Mouse (Mus musculus): ENCODE measurements around the gene Uts2r. TPM values are rescaled to one million over a fixed set of nuclear protein-coding genes. Genes with fewer than 3 reads are reported as not detected.
A peak's percentile ranks its signal among the peaks of the same experiment; 100 is the strongest.

Gene Uts2r
- polyA plus RNA-seq, 1 experiment from 2014 or later: not detected

DNA sequence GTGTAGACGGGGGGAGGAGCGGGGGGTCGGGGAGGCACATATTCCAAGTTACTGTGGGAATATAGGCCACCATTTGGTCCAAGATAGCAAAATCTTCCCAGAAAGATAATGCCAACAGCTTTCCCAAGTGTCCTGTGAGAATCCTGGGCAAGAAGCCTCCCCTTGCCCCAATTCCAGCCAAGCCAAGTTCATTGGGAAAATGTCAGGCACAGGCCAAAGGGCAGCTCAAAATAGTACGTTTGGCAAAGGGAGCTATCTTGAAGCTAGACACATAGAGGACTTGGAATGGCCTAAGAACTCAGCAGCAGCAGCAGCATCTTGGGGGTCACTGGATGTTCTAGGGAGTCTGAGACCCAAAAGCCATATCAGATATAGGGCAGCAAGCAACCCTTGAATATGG is 3.7 kb downstream of the Uts2r start:
- Histone ChIP-seq H3K27me3 (replicated peaks) (peaks cover 8% of the 10 kb centered on the region), H3K27ac (ENCODE audit: poor library complexity, severe bottlenecking) (no peak overlapping the region), H3K4me2 (no peak overlapping the region), H3K9ac (no peak overlapping the region), H3K9me3 (replicated peaks) (no peaks in the 10 kb centered on the region), H3K4me1 (replicated peaks) (no peaks in the 10 kb centered on the region), H3K4me3 (no peak overlapping the region), H3K36me3 (no peaks in the 10 kb centered on the region)
- ATAC-seq (ENCODE audit: insufficient number of reproducible peaks, low FRiP score): no peak
- 76% methylated on average over 4 of the region's 4 CpGs for WGBS

DNA sequence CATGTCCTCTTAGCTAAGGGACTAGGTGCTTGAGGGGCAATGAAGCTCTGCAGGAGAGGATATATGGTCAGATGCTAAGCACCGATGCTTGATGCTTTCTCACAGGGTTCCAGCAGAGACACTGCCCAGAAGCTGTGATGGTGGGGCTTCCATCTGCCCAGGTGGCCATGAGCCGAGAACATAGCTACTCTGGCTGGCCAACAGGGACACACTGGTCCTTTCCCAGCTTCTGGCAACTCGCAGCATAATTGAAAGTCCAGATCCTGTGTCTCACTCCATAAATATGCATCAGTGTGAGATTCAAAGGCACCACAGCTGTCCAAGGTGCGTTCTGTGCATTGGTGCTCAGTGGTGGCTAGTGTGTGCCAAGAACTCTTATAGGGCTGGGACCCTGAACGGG is 13.1 kb downstream of the Uts2r start:
- Histone ChIP-seq H3K9ac (no peak overlapping the region), H3K36me3 (no peaks in the 10 kb centered on the region), H3K27me3 (replicated peaks) (no peaks in the 10 kb centered on the region), H3K4me1 (replicated peaks) (0 out of 2 replicates have a peak, but pooled peaks cover 6% of the 10 kb centered on the region), H3K4me3 (no peak overlapping the region), H3K4me2 (no peak overlapping the region), H3K27ac (ENCODE audit: poor library complexity, severe bottlenecking) (no peak overlapping the region), H3K9me3 (replicated peaks) (no peaks in the 10 kb centered on the region)
- no peak for ATAC-seq (ENCODE audit: insufficient number of reproducible peaks, low FRiP score)
- WGBS: 78% methylated on average over 5 of the region's 5 CpGs

DNA sequence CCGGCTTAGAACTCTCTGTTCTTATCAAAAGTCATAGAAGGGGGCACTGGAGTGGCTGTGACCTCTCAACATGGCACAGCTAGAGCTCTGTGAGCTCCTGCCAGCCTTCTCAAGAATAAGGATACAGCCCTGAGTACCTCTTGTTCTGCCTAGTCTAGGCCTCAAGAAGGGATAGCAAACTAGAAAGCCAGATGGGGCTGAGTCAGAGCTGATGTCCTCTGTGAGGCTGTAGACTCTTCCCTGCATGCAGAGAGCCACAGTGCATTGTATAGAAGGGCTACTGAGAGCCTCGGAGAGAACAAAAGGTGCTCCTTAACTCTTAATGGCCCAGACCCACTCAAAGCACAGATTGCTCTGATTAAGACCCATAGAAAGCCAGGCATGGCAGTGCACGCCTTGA is 14.2 kb downstream of the Uts2r start:
- Histone ChIP-seq H3K27me3 (replicated peaks) (no peaks in the 10 kb centered on the region), H3K4me1 (replicated peaks) (0 out of 2 replicates have a peak, but pooled peaks cover 6% of the 10 kb centered on the region), H3K4me3 (no peak overlapping the region), H3K27ac (ENCODE audit: poor library complexity, severe bottlenecking) (no peak overlapping the region), H3K9me3 (replicated peaks) (no peaks in the 10 kb centered on the region), H3K4me2 (no peak overlapping the region), H3K9ac (no peak overlapping the region), H3K36me3 (no peaks in the 10 kb centered on the region)
- 51% methylated on average over 3 of the region's 3 CpGs for WGBS
- ATAC-seq (ENCODE audit: insufficient number of reproducible peaks, low FRiP score): no peak

GRCm38 (mm10) chr11:121176285-121177270 is 16.5 kb downstream of the Uts2r start:
- no peaks in the 10 kb centered on the region for H3K9me3 ChIP-seq (replicated peaks)
- no peaks in the 10 kb centered on the region for H3K27me3 ChIP-seq (replicated peaks)
- peaks cover 4% of the 10 kb centered on the region for H3K36me3 ChIP-seq
- H3K4me3 ChIP-seq: no peak overlapping the region
- no peak overlapping the region for H3K27ac ChIP-seq (ENCODE audit: poor library complexity, severe bottlenecking)
- 55% methylated on average over 12 of the region's 12 CpGs for WGBS
- 0 out of 2 replicates have a peak, but pooled peaks cover 6% of the 10 kb centered on the region for H3K4me1 ChIP-seq (replicated peaks)
- ATAC-seq (ENCODE audit: insufficient number of reproducible peaks, low FRiP score): peak; percentile 45; the same call in 1 of the 2 replicates
- no peak overlapping the region for H3K9ac ChIP-seq
- H3K4me2 ChIP-seq: no peak overlapping the region

- Histone ChIP-seq H3K9ac (no peak overlapping the region), H3K4me2 (no peak overlapping the region), H3K4me3 (no peak overlapping the region), H3K4me1 (replicated peaks) (no peaks in the 10 kb centered on the region), H3K36me3 (peaks cover 8% of the 10 kb centered on the region; the same call in 1 of the 2 replicates), H3K27ac (ENCODE audit: poor library complexity, severe bottlenecking) (no peak overlapping the region), H3K9me3 (replicated peaks) (no peaks in the 10 kb centered on the region), H3K27me3 (replicated peaks) (no peaks in the 10 kb centered on the region)
- no peak for ATAC-seq (ENCODE audit: insufficient number of reproducible peaks, low FRiP score)
- WGBS: 76% methylated on average over 3 of the region's 3 CpGs
Measured at GRCm38 (mm10) chr11:121189681-121190080, 29.6 kb downstream of the Uts2r start.

GRCm38 (mm10) chr11:121192742-121193141 is 32.7 kb downstream of the Uts2r start:
- no peak overlapping the region for H3K27ac ChIP-seq (ENCODE audit: poor library complexity, severe bottlenecking)
- ATAC-seq (ENCODE audit: insufficient number of reproducible peaks, low FRiP score): no peak
- 50% methylated on average over 2 of the region's 2 CpGs for WGBS
- H3K36me3 ChIP-seq: peaks cover 7% of the 10 kb centered on the region
- H3K9me3 ChIP-seq (replicated peaks): no peaks in the 10 kb centered on the region
- no peak overlapping the region for H3K9ac ChIP-seq
- H3K4me3 ChIP-seq: no peak overlapping the region
- H3K27me3 ChIP-seq (replicated peaks): no peaks in the 10 kb centered on the region
- no peaks in the 10 kb centered on the region for H3K4me1 ChIP-seq (replicated peaks)
- H3K4me2 ChIP-seq: no peak overlapping the region

GRCm38 (mm10) chr11:121193415-121193814 is 33.3 kb downstream of the Uts2r start:
- Histone ChIP-seq H3K4me3 (no peak overlapping the region), H3K4me2 (no peak overlapping the region), H3K9me3 (replicated peaks) (no peaks in the 10 kb centered on the region), H3K9ac (no peak overlapping the region), H3K4me1 (replicated peaks) (no peaks in the 10 kb centered on the region), H3K36me3 (peaks cover 7% of the 10 kb centered on the region), H3K27ac (ENCODE audit: poor library complexity, severe bottlenecking) (no peak overlapping the region), H3K27me3 (replicated peaks) (no peaks in the 10 kb centered on the region)
- WGBS: 76% methylated on average over 3 of the region's 3 CpGs
- no peak for ATAC-seq (ENCODE audit: insufficient number of reproducible peaks, low FRiP score)

DNA sequence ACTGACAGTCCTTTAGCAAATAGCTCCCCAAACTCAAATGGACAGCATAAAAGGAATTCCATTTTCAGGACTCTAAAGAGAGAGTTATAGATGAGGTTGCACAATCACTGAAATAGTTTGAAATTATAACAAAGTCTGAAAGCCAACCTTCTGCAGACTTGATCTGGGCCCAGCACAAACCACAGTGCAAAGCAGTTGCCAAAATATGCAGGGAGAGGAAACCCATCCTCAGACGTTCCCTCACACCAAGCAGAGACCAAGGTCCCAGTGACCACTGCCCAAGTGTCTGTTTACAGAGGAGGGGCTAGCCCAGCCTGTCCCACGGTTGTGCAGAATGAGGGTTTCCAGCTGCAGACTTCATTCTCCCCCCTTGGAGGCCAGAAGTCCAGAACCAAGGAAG is 38.6 kb downstream of the Uts2r start:
- Histone ChIP-seq H3K36me3 (peaks cover 7% of the 10 kb centered on the region), H3K4me2 (no peak overlapping the region), H3K4me1 (replicated peaks) (peaks cover 3% of the 10 kb centered on the region), H3K9me3 (replicated peaks) (no peaks in the 10 kb centered on the region), H3K9ac (no peak overlapping the region), H3K27ac (ENCODE audit: poor library complexity, severe bottlenecking) (no peak overlapping the region), H3K4me3 (no peak overlapping the region), H3K27me3 (replicated peaks) (no peaks in the 10 kb centered on the region)
- ATAC-seq (ENCODE audit: insufficient number of reproducible peaks, low FRiP score): no peak
- WGBS: 42% methylated on average over 2 of the region's 2 CpGs

- no peaks in the 10 kb centered on the region for H3K9me3 ChIP-seq (replicated peaks)
- no peaks in the 10 kb centered on the region for H3K27me3 ChIP-seq (replicated peaks)
- H3K4me2 ChIP-seq: no peak overlapping the region
- no peak overlapping the region for H3K27ac ChIP-seq (ENCODE audit: poor library complexity, severe bottlenecking)
- no peak for ATAC-seq (ENCODE audit: insufficient number of reproducible peaks, low FRiP score)
- peaks cover 7% of the 10 kb centered on the region for H3K4me1 ChIP-seq (replicated peaks)
- peaks cover 7% of the 10 kb centered on the region for H3K36me3 ChIP-seq
- H3K9ac ChIP-seq: no peak overlapping the region
- H3K4me3 ChIP-seq: no peak overlapping the region
- 80% methylated on average over 4 of the region's 4 CpGs for WGBS
Measured at GRCm38 (mm10) chr11:121199851-121200250, 39.8 kb downstream of the Uts2r start.

GRCm38 (mm10) chr11:121200781-121201180 is 40.7 kb downstream of the Uts2r start:
- H3K4me2 ChIP-seq: no peak overlapping the region
- peaks cover 11% of the 10 kb centered on the region for H3K4me1 ChIP-seq (replicated peaks)
- 87% methylated on average over 6 of the region's 6 CpGs for WGBS
- no peak overlapping the region for H3K9ac ChIP-seq
- peaks cover 5% of the 10 kb centered on the region for H3K36me3 ChIP-seq
- no peak for ATAC-seq (ENCODE audit: insufficient number of reproducible peaks, low FRiP score)
- H3K4me3 ChIP-seq: no peak overlapping the region
- H3K27me3 ChIP-seq (replicated peaks): no peaks in the 10 kb centered on the region
- no peak overlapping the region for H3K27ac ChIP-seq (ENCODE audit: poor library complexity, severe bottlenecking)
- no peaks in the 10 kb centered on the region for H3K9me3 ChIP-seq (replicated peaks)

DNA sequence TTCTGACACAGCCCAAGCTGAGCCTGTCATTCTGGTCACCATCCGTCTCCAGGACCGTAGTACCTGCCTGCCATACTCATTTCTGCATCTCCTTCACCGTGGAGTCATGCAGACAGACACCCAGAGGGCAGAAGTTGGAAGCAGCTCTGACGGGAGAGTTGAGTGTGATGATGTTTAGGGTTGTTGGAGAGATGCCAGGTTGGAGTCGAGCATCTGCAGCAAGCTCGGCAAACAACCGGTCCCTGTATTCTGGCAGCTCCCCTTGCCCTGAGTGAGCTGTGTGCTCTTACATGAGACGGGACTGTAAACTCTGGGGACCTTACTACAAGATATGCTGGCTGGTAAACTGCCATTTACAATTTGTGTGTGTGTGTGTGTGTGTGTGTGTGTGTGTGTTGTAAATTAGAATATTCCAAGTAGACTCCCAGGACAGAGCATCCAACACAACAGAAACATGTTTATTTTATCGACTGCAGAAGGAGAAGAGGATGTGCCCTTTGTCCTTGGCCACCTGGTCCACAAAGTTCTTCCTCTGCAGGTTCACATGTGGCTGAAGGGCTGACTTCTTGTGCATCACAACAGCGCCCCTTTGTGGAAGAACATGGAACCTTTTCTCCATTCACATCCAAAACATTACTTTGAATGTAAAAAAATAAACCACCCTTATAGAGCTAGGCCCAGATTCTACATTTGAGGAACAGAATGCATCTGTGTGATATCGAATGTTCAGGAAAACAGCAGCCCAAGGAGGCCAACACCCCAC is 41.5 kb downstream of the Uts2r start:
- Histone ChIP-seq H3K36me3 (no peaks in the 10 kb centered on the region), H3K9me3 (replicated peaks) (no peaks in the 10 kb centered on the region), H3K4me3 (no peak overlapping the region), H3K27me3 (replicated peaks) (no peaks in the 10 kb centered on the region), H3K9ac (no peak overlapping the region), H3K27ac (ENCODE audit: poor library complexity, severe bottlenecking) (no peak overlapping the region), H3K4me2 (no peak overlapping the region), H3K4me1 (replicated peaks) (peaks cover 11% of the 10 kb centered on the region)
- 52% methylated on average over 11 of the region's 11 CpGs for WGBS
- no peak for ATAC-seq (ENCODE audit: insufficient number of reproducible peaks, low FRiP score)

All from heart, embryonic 12.5 days (tissue).